In the genomic region with DNA sequence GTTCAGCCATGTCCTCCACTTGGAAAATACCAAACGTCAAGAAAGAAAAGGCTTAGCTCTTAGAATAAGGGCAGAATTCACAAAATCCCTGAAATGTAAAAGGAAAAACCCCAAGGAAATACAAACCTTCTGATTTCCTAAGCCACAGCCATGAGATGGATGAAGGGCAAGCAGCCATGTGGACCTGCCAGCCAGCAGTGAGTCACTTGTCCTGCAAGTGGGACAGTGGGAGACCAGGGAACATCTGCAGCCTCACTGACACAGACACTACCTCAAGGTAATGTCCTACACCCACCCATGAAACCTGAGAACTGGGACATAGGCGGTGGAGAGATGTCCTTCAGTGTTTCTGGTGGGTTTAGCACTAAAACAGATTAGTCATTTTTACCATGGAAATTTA, we compare ENCODE assay signal across 19 mouse cellular contexts.
DNase-seq lines count a peak whose midpoint lies in the region; TF ChIP-seq lines count a peak whose summit lies in the region.
"Had no signal": no experiment of that assay in that cellular context is flagged by ENCODE, and none has a peak within 500 bp of the region (broad histone marks: within the 10 kb centered on the region; RNA-seq: fewer than 3 reads in every experiment).

No protein-coding gene starts in this region.

- no peak for TF ChIP-seq CTCF in gastrocnemius, adult 2 months (IDR thresholded peaks at IDR 0.05)

- no peaks in the 10 kb centered on the region for H3K36me3 ChIP-seq in forebrain, embryonic 10.5 days (replicated peaks)
- H3K36me3 ChIP-seq: embryonic facial prominence, embryonic 10.5 days; liver, embryonic 13.5 days; midbrain, embryonic 10.5 days had no signal

- no peak overlapping the region for H3K4me3 ChIP-seq in gastrocnemius, adult 2 months
- no peak overlapping the region for H3K4me3 ChIP-seq in forebrain, embryonic 10.5 days
- H3K4me3 ChIP-seq: embryonic facial prominence, embryonic 10.5 days; forebrain, embryonic 13.5 days; heart, embryonic 13.5 days; limb, embryonic 12.5 days; liver, embryonic 13.5 days; midbrain, embryonic 10.5 days had no signal

- no peak overlapping the region for H3K27ac ChIP-seq in gastrocnemius, adult 2 months
- H3K27ac ChIP-seq in forebrain, embryonic 10.5 days = no peak overlapping the region
- H3K27ac ChIP-seq: embryonic facial prominence, embryonic 10.5 days; forebrain, embryonic 13.5 days; heart, embryonic 13.5 days; hindbrain, embryonic 14.5 days; limb, embryonic 12.5 days; liver, embryonic 13.5 days; macrophage; midbrain, embryonic 10.5 days had no signal

- peak; percentile 44 for DNase-seq in gastrocnemius, adult 2 months
- DNase-seq in gastrocnemius, postnatal 10 days = no peak
- DNase-seq in 3T3-L1 (ENCODE audit: low read depth, low spot score) = peak; percentile 79
- DNase-seq in NIH3T3 (ENCODE audit: low read depth) = peak; percentile 8
- peak; percentile 21 to 43 for DNase-seq in adrenal gland, postnatal 36 days
- no peak for DNase-seq in ovary, postnatal 10 days (ENCODE audit: low spot score)
- DNase-seq in forebrain, embryonic 10.5 days (ENCODE audit: extremely low spot score, low spot score) = no peak
- no peak for DNase-seq in right cerebral cortex, postnatal 36 days (ENCODE audit: low spot score in 2 of 2)
- DNase-seq: kidney, postnatal 4 days; liver, embryonic 13.5 days; retina, postnatal 1 day had no signal

- intact Hi-C loops in gastrocnemius, adult 2 months (cut with DNase I) = no loop called here

- H3K4me1 ChIP-seq in forebrain, embryonic 10.5 days = no peaks in the 10 kb centered on the region
- H3K4me1 ChIP-seq: embryonic facial prominence, embryonic 10.5 days; forebrain, embryonic 13.5 days; heart, embryonic 13.5 days; limb, embryonic 12.5 days; midbrain, embryonic 10.5 days had no signal

- no peaks in the 10 kb centered on the region for H3K9me3 ChIP-seq in forebrain, embryonic 10.5 days
- H3K9me3 ChIP-seq: embryonic facial prominence, embryonic 10.5 days; forebrain, embryonic 13.5 days; G1E; heart, embryonic 13.5 days; limb, embryonic 12.5 days; liver, embryonic 13.5 days; midbrain, embryonic 10.5 days had no signal

- 84% methylated on average over 2 of the region's 2 CpGs for WGBS in forebrain, embryonic 10.5 days

- no peaks in the 10 kb centered on the region for H3K27me3 ChIP-seq in forebrain, embryonic 10.5 days (ENCODE audit: poor library complexity, severe bottlenecking)
- H3K27me3 ChIP-seq: forebrain, embryonic 13.5 days; heart, embryonic 13.5 days; limb, embryonic 12.5 days; liver, embryonic 13.5 days had no signal

Comparison
In these comparisons a context has a peak if more than half of its experiments do, and no peak if none do; other contexts are left out.
1. DNase-seq: peak in gastrocnemius, adult 2 months (single experiment), 3T3-L1 (single experiment), NIH3T3 (single experiment) and adrenal gland, postnatal 36 days (2 of 2); none in gastrocnemius, postnatal 10 days (single experiment), ovary, postnatal 10 days (single experiment), forebrain, embryonic 10.5 days (single experiment) and right cerebral cortex, postnatal 36 days (0 of 2).